Mouse (Mus musculus) CH12.LX (cell line): ENCODE measurements at regions not wholly inside any gene's neighbourhood (a gene's known extent, or its start where the extent isn't known, plus 50 kb on each side); places are given as distances from the start of the nearest gene placed in this dataset.

Source experiments
- CTCF ChIP-seq, 2 experiments: IDR thresholded peaks in 1 of 2; conservative IDR thresholded peaks in 1 of 2; 2 replicates each; pipeline ENCODE4 v1.5.1; 2011 to 2012; ENCODE audit warnings: low read depth in 2 of 2, low read length in 2 of 2, improper control_type of control experiment in 1 of 2, inconsistent platforms in 1 of 2, mild to moderate bottlenecking in 1 of 2, moderate library complexity in 1 of 2
- EP300 ChIP-seq: IDR thresholded peaks from 2 replicates; pipeline ENCODE4 v1.6.1; 2011; ENCODE audit warnings: low read length, improper control_type of control experiment
- IRF4 ChIP-seq: IDR thresholded peaks from 2 replicates; pipeline ENCODE4 v1.6.1; 2014; ENCODE audit warnings: low read depth, mild to moderate bottlenecking, inconsistent platforms, low read length, improper control_type of control experiment
- KAT2A ChIP-seq: IDR thresholded peaks from 2 replicates; pipeline ENCODE4 v1.6.1; 2012; ENCODE audit warnings: low read length, improper control_type of control experiment, inconsistent platforms; ENCODE audit not compliant: insufficient replicate concordance
- MAFK ChIP-seq: IDR thresholded peaks from 2 replicates; pipeline ENCODE4 v1.6.1; 2011; ENCODE audit warnings: low read length, improper control_type of control experiment; ENCODE audit not compliant: insufficient replicate concordance
- MYC ChIP-seq: IDR thresholded peaks from 2 replicates; pipeline ENCODE4 v1.6.1; 2011; ENCODE audit warnings: low read depth, mild to moderate bottlenecking, improper control_type of control experiment, low read length
- POLR2A ChIP-seq: IDR thresholded peaks from 2 replicates; pipeline ENCODE4 v1.6.1; 2011; ENCODE audit warnings: low read depth, mild to moderate bottlenecking, improper control_type of control experiment, low read length
- POLR2AphosphoS2 ChIP-seq: IDR thresholded peaks from 2 replicates; pipeline ENCODE4 v1.6.1; 2011; ENCODE audit warnings: low read depth, low read length, improper control_type of control experiment
- SMC3 ChIP-seq: IDR thresholded peaks from 2 replicates; pipeline ENCODE4 v1.6.1; 2011; ENCODE audit warnings: low read depth, low read length, improper control_type of control experiment
- ZKSCAN1 ChIP-seq: IDR thresholded peaks from 2 replicates; pipeline ENCODE4 v1.6.1; 2012; ENCODE audit warnings: low read depth, inconsistent platforms, low read length, improper control_type of control experiment, borderline replicate concordance

DNA sequence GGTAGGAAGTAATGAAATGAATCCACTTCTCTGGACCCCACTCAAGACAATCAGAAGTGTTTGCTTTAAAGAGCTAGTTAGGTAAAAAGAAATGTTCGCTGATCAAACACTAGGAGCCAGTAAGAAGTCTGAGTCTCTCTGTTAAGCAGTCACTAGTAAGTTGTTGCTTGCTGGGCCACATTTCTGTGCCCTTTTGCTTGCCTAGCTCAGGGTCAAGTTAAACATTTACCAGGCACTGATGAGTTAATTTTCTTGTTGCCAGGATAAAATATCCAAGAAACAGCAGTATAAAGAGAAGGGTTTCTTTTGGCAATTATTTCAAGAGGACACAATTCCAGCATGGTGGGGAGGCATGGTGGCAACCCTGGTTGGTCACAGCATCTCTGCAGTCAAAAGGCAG lies 127.7 kb downstream of the Gm12689 start:
- no peak for TF ChIP-seq MYC
- TF ChIP-seq MAFK: no peak
- no peak for TF ChIP-seq SMC3
- no peak for TF ChIP-seq KAT2A
- TF ChIP-seq POLR2A: no peak
- no peak for TF ChIP-seq CTCF (conservative IDR thresholded peaks at IDR 0.05 in 1 of 2, IDR thresholded peaks at IDR 0.05 in 1 of 2; ENCODE audit: low read depth in 2 of 2, low read length in 2 of 2)
- no peak for TF ChIP-seq ZKSCAN1
- TF ChIP-seq EP300: no peak
- TF ChIP-seq POLR2AphosphoS2: no peak
- no peak for TF ChIP-seq IRF4
